Mouse (Mus musculus): ENCODE data around the gene Scgb1a1. TPM values are rescaled to one million over a fixed set of nuclear protein-coding genes. Genes with fewer than 3 reads are reported as not detected.

Gene Scgb1a1
- polyA plus RNA-seq, 1 experiment from 2014 or later: not detected

DNA sequence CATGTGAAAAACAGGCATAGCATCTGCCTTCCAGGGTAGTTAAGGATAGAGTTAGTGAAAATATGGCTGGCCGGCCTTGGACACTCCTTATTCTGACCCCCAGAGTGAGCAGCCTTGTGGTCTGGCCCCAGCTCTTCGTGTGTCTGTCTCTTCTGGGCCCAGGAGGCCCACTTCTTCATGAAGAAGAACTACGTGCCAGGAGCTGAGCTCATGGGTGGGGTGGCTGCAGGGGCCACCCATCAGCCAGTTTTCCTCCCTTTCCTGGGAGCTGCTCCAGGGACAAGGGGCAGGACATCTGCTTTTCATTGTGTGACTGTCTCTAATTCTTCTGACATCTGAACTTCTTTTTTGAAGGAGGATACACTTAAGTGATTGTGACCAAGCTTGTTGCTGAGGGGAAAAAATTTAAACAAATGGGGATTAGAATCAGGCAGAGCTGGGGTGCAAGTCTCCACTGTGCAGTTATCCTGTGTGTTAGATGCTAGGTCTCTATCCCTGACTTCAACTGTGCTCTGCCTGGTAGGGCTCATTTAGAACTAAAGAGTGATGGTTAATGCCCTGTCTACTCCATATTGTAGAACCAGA is 17.4 kb upstream of the Scgb1a1 start:
- H3K9ac ChIP-seq (replicated peaks; ENCODE audit: low read depth, low read length): no peak overlapping the region
- no peaks in the 10 kb centered on the region for H3K9me3 ChIP-seq (ENCODE audit: control insufficient read depth, low read length)
- ATAC-seq: no peak
- H3K4me3 ChIP-seq (replicated peaks; ENCODE audit: low read length): no peak overlapping the region
- H3K4me1 ChIP-seq (replicated peaks; ENCODE audit: control insufficient read depth, insufficient read depth, low read length): no peaks in the 10 kb centered on the region
- H3K36me3 ChIP-seq (ENCODE audit: control insufficient read depth, insufficient read depth): no peaks in the 10 kb centered on the region
- H3K27me3 ChIP-seq (replicated peaks; ENCODE audit: control insufficient read depth, insufficient read depth, low read length): no peaks in the 10 kb centered on the region
- 69% methylated on average over 3 of the region's 3 CpGs for WGBS
- no peak overlapping the region for H3K27ac ChIP-seq (ENCODE audit: low read length)
- no peak overlapping the region for H3K4me2 ChIP-seq (ENCODE audit: low read length)

- Histone ChIP-seq H3K4me1 (replicated peaks; ENCODE audit: control insufficient read depth, insufficient read depth, low read length) (no peaks in the 10 kb centered on the region), H3K4me2 (ENCODE audit: low read length) (no peak overlapping the region), H3K36me3 (ENCODE audit: control insufficient read depth, insufficient read depth) (no peaks in the 10 kb centered on the region), H3K27me3 (replicated peaks; ENCODE audit: control insufficient read depth, insufficient read depth, low read length) (no peaks in the 10 kb centered on the region), H3K4me3 (replicated peaks; ENCODE audit: low read length) (no peak overlapping the region), H3K9me3 (ENCODE audit: control insufficient read depth, low read length) (no peaks in the 10 kb centered on the region), H3K27ac (ENCODE audit: low read length) (no peak overlapping the region), H3K9ac (replicated peaks; ENCODE audit: low read depth, low read length) (no peak overlapping the region)
- ATAC-seq: no peak
- 85% methylated on average over 4 of the region's 4 CpGs for WGBS
Measured at GRCm38 (mm10) chr19:9103986-9104385, 16.2 kb upstream of the Scgb1a1 start.

GRCm38 (mm10) chr19:9101062-9101457 is 13.3 kb upstream of the Scgb1a1 start:
- Histone ChIP-seq H3K36me3 (ENCODE audit: control insufficient read depth, insufficient read depth) (no peaks in the 10 kb centered on the region), H3K4me2 (ENCODE audit: low read length) (no peak overlapping the region), H3K9ac (replicated peaks; ENCODE audit: low read depth, low read length) (no peak overlapping the region), H3K4me3 (replicated peaks; ENCODE audit: low read length) (no peak overlapping the region), H3K4me1 (replicated peaks; ENCODE audit: control insufficient read depth, insufficient read depth, low read length) (no peaks in the 10 kb centered on the region), H3K9me3 (ENCODE audit: control insufficient read depth, low read length) (no peaks in the 10 kb centered on the region), H3K27ac (ENCODE audit: low read length) (no peak overlapping the region), H3K27me3 (replicated peaks; ENCODE audit: control insufficient read depth, insufficient read depth, low read length) (no peaks in the 10 kb centered on the region)
- ATAC-seq: no peak
- WGBS: 76% methylated on average over 2 of the region's 2 CpGs

- no peaks in the 10 kb centered on the region for H3K4me1 ChIP-seq (replicated peaks; ENCODE audit: control insufficient read depth, insufficient read depth, low read length)
- no peak overlapping the region for H3K4me2 ChIP-seq (ENCODE audit: low read length)
- H3K4me3 ChIP-seq (replicated peaks; ENCODE audit: low read length): no peak overlapping the region
- H3K27me3 ChIP-seq (replicated peaks; ENCODE audit: control insufficient read depth, insufficient read depth, low read length): no peaks in the 10 kb centered on the region
- ATAC-seq: no peak
- no peaks in the 10 kb centered on the region for H3K9me3 ChIP-seq (ENCODE audit: control insufficient read depth, low read length)
- H3K36me3 ChIP-seq (ENCODE audit: control insufficient read depth, insufficient read depth): no peaks in the 10 kb centered on the region
- 85% methylated on average over 17 of the region's 17 CpGs for WGBS
- no peak overlapping the region for H3K9ac ChIP-seq (replicated peaks; ENCODE audit: low read depth, low read length)
- H3K27ac ChIP-seq (ENCODE audit: low read length): no peak overlapping the region
Measured at GRCm38 (mm10) chr19:9100297-9101061, 12.7 kb upstream of the Scgb1a1 start.

DNA sequence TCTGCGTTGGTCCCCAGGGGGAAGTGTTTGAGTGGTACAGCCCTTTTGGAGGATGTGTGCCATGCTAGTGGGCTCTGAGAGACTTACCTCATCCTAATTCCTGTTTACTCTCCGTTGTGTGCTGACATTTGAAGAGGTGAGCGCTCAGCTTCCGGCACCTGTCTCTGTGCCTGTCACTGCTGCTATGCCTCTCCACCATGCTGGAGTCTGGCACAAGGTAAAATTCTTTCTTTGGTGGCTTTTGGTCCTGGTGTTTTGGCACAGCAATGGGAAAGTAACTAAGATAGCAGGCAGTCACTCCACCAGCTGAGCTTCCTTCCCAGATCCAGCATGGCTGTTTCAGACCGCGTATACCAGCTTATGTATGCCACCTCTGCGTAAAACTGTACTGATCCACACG is 12.0 kb upstream of the Scgb1a1 start:
- Histone ChIP-seq H3K9ac (replicated peaks; ENCODE audit: low read depth, low read length) (no peak overlapping the region), H3K4me1 (replicated peaks; ENCODE audit: control insufficient read depth, insufficient read depth, low read length) (no peaks in the 10 kb centered on the region), H3K4me2 (ENCODE audit: low read length) (no peak overlapping the region), H3K27me3 (replicated peaks; ENCODE audit: control insufficient read depth, insufficient read depth, low read length) (no peaks in the 10 kb centered on the region), H3K36me3 (ENCODE audit: control insufficient read depth, insufficient read depth) (no peaks in the 10 kb centered on the region), H3K9me3 (ENCODE audit: control insufficient read depth, low read length) (no peaks in the 10 kb centered on the region), H3K27ac (ENCODE audit: low read length) (no peak overlapping the region), H3K4me3 (replicated peaks; ENCODE audit: low read length) (no peak overlapping the region)
- ATAC-seq: no peak
- 89% methylated on average over 8 of the region's 8 CpGs for WGBS

DNA sequence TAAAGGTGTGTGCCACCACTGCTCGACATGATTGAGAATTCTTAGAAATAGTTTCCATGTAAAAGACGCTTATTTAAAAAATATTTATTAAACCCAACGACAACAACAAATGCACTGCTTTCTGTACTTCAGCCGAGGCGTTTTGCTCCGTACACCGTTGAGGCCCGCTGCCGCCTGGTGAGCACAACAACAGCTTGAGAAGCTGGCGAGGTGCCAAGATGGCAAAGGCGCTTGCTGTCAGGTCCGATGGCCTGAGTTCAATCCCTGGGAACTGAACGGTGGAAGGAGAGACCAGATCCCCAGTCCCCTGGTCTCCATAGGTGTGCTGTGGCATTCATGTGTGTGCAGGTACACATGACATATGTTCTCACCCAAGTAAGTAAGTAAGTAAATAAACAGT is 9.7 kb upstream of the Scgb1a1 start:
- no peaks in the 10 kb centered on the region for H3K4me1 ChIP-seq (replicated peaks; ENCODE audit: control insufficient read depth, insufficient read depth, low read length)
- ATAC-seq: no peak
- H3K9ac ChIP-seq (replicated peaks; ENCODE audit: low read depth, low read length): no peak overlapping the region
- H3K9me3 ChIP-seq (ENCODE audit: control insufficient read depth, low read length): no peaks in the 10 kb centered on the region
- H3K27ac ChIP-seq (ENCODE audit: low read length): no peak overlapping the region
- WGBS: 47% methylated on average over 13 of the region's 13 CpGs
- no peaks in the 10 kb centered on the region for H3K27me3 ChIP-seq (replicated peaks; ENCODE audit: control insufficient read depth, insufficient read depth, low read length)
- H3K4me3 ChIP-seq (replicated peaks; ENCODE audit: low read length): no peak overlapping the region
- no peak overlapping the region for H3K4me2 ChIP-seq (ENCODE audit: low read length)
- no peaks in the 10 kb centered on the region for H3K36me3 ChIP-seq (ENCODE audit: control insufficient read depth, insufficient read depth)

GRCm38 (mm10) chr19:9095111-9095510 is 7.4 kb upstream of the Scgb1a1 start:
- no peak for ATAC-seq
- 66% methylated on average over 5 of the region's 5 CpGs for WGBS

GRCm38 (mm10) chr19:9090709-9091108 is 3.0 kb upstream of the Scgb1a1 start:
- H3K4me3 ChIP-seq (replicated peaks; ENCODE audit: low read length): no peak overlapping the region
- H3K27ac ChIP-seq (ENCODE audit: low read length): no peak overlapping the region
- H3K4me1 ChIP-seq (replicated peaks; ENCODE audit: control insufficient read depth, insufficient read depth, low read length): no peaks in the 10 kb centered on the region
- ATAC-seq: no peak
- H3K27me3 ChIP-seq (replicated peaks; ENCODE audit: control insufficient read depth, insufficient read depth, low read length): no peaks in the 10 kb centered on the region
- WGBS: 66% methylated on average over 2 of the region's 2 CpGs
- H3K9me3 ChIP-seq (ENCODE audit: control insufficient read depth, low read length): no peaks in the 10 kb centered on the region
- H3K36me3 ChIP-seq (ENCODE audit: control insufficient read depth, insufficient read depth): no peaks in the 10 kb centered on the region
- H3K4me2 ChIP-seq (ENCODE audit: low read length): no peak overlapping the region
- no peak overlapping the region for H3K9ac ChIP-seq (replicated peaks; ENCODE audit: low read depth, low read length)

More at GRCm38 (mm10) chr19:9095111-9095510, 7.4 kb upstream of the Scgb1a1 start:
- Histone ChIP-seq H3K9me3 (ENCODE audit: control insufficient read depth, low read length) (no peaks in the 10 kb centered on the region), H3K36me3 (ENCODE audit: control insufficient read depth, insufficient read depth) (no peaks in the 10 kb centered on the region), H3K4me1 (replicated peaks; ENCODE audit: control insufficient read depth, insufficient read depth, low read length) (no peaks in the 10 kb centered on the region), H3K27me3 (replicated peaks; ENCODE audit: control insufficient read depth, insufficient read depth, low read length) (no peaks in the 10 kb centered on the region), H3K4me2 (ENCODE audit: low read length) (no peak overlapping the region), H3K4me3 (replicated peaks; ENCODE audit: low read length) (no peak overlapping the region), H3K27ac (ENCODE audit: low read length) (no peak overlapping the region), H3K9ac (replicated peaks; ENCODE audit: low read depth, low read length) (no peak overlapping the region)

DNA sequence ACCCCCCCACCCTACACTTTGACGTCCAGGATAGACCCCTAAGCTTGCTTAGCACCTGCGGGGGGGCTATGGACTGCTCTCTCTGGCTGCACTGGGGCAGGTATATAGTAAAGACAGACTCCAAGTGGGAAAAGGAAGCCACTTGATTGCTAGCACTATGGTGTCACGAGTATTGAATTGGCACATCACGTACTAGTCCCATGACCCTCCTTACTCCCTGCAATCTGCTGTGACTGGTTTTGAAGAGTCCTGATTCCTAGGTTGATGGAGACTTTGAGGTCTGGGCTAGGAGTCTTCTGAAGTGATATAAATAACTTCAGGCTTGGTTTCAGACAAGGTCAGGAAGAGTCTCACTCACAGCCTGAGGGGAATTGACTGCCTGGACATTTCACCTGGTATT is 2.4 kb upstream of the Scgb1a1 start:
- H3K9me3 ChIP-seq (ENCODE audit: control insufficient read depth, low read length): no peaks in the 10 kb centered on the region
- H3K27ac ChIP-seq (ENCODE audit: low read length): no peak overlapping the region
- no peak overlapping the region for H3K4me3 ChIP-seq (replicated peaks; ENCODE audit: low read length)
- ATAC-seq: no peak
- no peak overlapping the region for H3K4me2 ChIP-seq (ENCODE audit: low read length)
- H3K4me1 ChIP-seq (replicated peaks; ENCODE audit: control insufficient read depth, insufficient read depth, low read length): no peaks in the 10 kb centered on the region
- H3K36me3 ChIP-seq (ENCODE audit: control insufficient read depth, insufficient read depth): no peaks in the 10 kb centered on the region
- no peak overlapping the region for H3K9ac ChIP-seq (replicated peaks; ENCODE audit: low read depth, low read length)
- no peaks in the 10 kb centered on the region for H3K27me3 ChIP-seq (replicated peaks; ENCODE audit: control insufficient read depth, insufficient read depth, low read length)
- WGBS: 74% methylated on average over 4 of the region's 4 CpGs
